ENCODE assay signal across 8 mouse cellular contexts in genomic region chr4:70220277-70221180, GRCm38 (mm10).
A peak's percentile ranks its signal among the peaks of the same experiment; 100 is the strongest.
DNase-seq lines count a peak whose midpoint lies in the region; ATAC-seq lines count a peak whose summit lies in the region.

No protein-coding gene starts in this region.

- no peak for ATAC-seq in megakaryocyte, adult 5-6 weeks (ENCODE audit: poor library complexity, severe bottlenecking)

- peak; percentile 4 for DNase-seq in kidney, adult 18-20 months
- no peak for DNase-seq in kidney, adult 11 months
- peak; percentile 44 for DNase-seq in adrenal gland, postnatal 25 days
- DNase-seq in heart, adult 9 months (ENCODE audit: low spot score in 2 of 2), result peak; percentile 69 to 79
- peak; percentile 50 for DNase-seq in kidney, postnatal 14 days
- peak; percentile 21 for DNase-seq in lung, postnatal 25 days (ENCODE audit: low spot score)
- DNase-seq in spleen, adult 12 weeks (ENCODE audit: low spot score), result no peak

Comparison
In these comparisons a context has a peak if more than half of its experiments do, and no peak if none do; other contexts are left out.
1. DNase-seq: peak in kidney, adult 18-20 months (single experiment), adrenal gland, postnatal 25 days (single experiment), heart, adult 9 months (2 of 2), kidney, postnatal 14 days (single experiment) and lung, postnatal 25 days (single experiment); none in kidney, adult 11 months (single experiment) and spleen, adult 12 weeks (single experiment).